Mouse (Mus musculus) forebrain, embryonic 11.5 days (tissue): Measurements from ENCODE around the gene Gtsf1. TPM values are rescaled to one million over a fixed set of nuclear protein-coding genes. Genes with fewer than 3 reads are reported as not detected.

Source experiments
- ATAC-seq: fragments of 200-750 bp; cut with Nextera tagmentation; replicated peaks from 2 replicates; pipeline ENCODE4 v1.8.0; 2017; ENCODE audit warnings: moderate TSS enrichment; ENCODE audit not compliant: low FRiP score
- DNase-seq: peaks from one replicate; pipeline ENCODE4 v3.0.0-alpha.2; 2017; ENCODE audit warnings: low spot score
- H3K27ac ChIP-seq: fragments of 300-500 bp; sonication (generic); 2 replicates; pipeline ENCODE4 v1.5.1; 2014; ENCODE audit warnings: low read depth, low read length
- H3K27me3 ChIP-seq: fragments of 300-500 bp; sonication (generic); 2 replicates; pipeline ENCODE4 v1.6.1; 2014; ENCODE audit warnings: mild to moderate bottlenecking, low read length, mixed read lengths; ENCODE audit not compliant: control insufficient read depth, insufficient read depth
- H3K36me3 ChIP-seq: fragments of 300-500 bp; sonication (generic); 2 replicates; pipeline ENCODE4 v1.6.1; 2014; ENCODE audit warnings: mild to moderate bottlenecking, low read length, moderate library complexity, mixed read lengths; ENCODE audit not compliant: control insufficient read depth, insufficient read depth
- H3K4me1 ChIP-seq: fragments of 300-500 bp; sonication (generic); replicated peaks from 2 replicates; pipeline ENCODE4 v1.6.1; 2014; ENCODE audit warnings: low read length, mixed read lengths; ENCODE audit not compliant: control insufficient read depth, insufficient read depth
- H3K4me2 ChIP-seq: fragments of 300-500 bp; sonication (generic); 2 replicates; pipeline ENCODE4 v1.6.1; 2014; ENCODE audit warnings: low read depth, mild to moderate bottlenecking, low read length, moderate library complexity, mixed read lengths; ENCODE audit not compliant: severe bottlenecking
- H3K4me3 ChIP-seq: fragments of 300-500 bp; sonication (generic); 2 replicates; pipeline ENCODE4 v1.5.1; 2014; ENCODE audit warnings: low read depth, low read length
- H3K9ac ChIP-seq: fragments of 300-500 bp; sonication (generic); 2 replicates; pipeline ENCODE4 v1.6.1; 2014; ENCODE audit warnings: low read length
- H3K9me3 ChIP-seq: fragments of 300-500 bp; sonication (generic); 2 replicates; pipeline ENCODE4 v1.6.1; 2016; ENCODE audit warnings: low read length, mixed read lengths; ENCODE audit not compliant: control insufficient read depth
- WGBS: fragments of 180-500 bp; shearing (Covaris S2); extraction: QIAGEN DNeasy Blood & Tissue Kit; methylation state at CpG from one replicate; pipeline ENCODE4 v1.1.7; 2014; 5-methylcytosine and 5-hydroxymethylcytosine counted together
- polyA plus RNA-seq: library from polyadenylated mRNA; unstranded; fragments of >200 nt; fragmentation: Nextera tagmentation; extraction: Ambion mirVana; gene quantifications from 2 replicates; pipeline ENCODE4 v1.2.1, GENCODE M21; 2014

Gene Gtsf1
- not detected in 2 replicates for polyA plus RNA-seq

DNA sequence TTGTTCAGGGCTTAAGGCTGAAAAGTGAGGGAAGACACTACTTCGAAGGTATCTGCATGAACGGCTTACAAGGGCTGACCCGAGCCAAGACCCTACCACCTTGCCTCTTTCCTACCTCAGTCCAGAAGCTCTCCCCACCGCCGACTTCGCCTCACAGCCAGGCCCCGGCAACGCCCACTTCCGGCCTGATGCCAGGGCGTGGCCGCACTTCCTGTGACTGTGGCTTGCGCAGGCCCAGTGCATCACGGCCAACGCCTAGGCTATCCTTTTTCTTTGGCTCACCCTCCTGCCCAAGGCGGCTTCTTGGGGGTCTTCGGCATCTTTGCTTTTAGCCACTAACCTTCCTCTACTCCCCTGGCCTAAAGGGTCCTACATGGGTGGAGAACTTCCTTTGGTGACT lies at the start of gene Gtsf1:
Gene Gtsf1 (minus strand): TSS at position 230 of the 400 bp plus-strand sequence.
- ATAC-seq (no peak), DNase-seq (no peak)
- Histone ChIP-seq H3K27me3 (no peaks in the 10 kb centered on the region), H3K36me3 (no peaks in the 10 kb centered on the region), H3K4me2 (no peak within 1 kb of the TSS), H3K27ac (no peak within 1 kb of the TSS), H3K4me3 (no peak within 1 kb of the TSS), H3K9ac (no peak within 1 kb of the TSS), H3K4me1 (no peaks in the 10 kb centered on the region; the same call in 1 of the 2 replicates), H3K9me3 (no peaks in the 10 kb centered on the region)
- WGBS: 91% methylated on average over 16 of the region's 16 CpGs

DNA sequence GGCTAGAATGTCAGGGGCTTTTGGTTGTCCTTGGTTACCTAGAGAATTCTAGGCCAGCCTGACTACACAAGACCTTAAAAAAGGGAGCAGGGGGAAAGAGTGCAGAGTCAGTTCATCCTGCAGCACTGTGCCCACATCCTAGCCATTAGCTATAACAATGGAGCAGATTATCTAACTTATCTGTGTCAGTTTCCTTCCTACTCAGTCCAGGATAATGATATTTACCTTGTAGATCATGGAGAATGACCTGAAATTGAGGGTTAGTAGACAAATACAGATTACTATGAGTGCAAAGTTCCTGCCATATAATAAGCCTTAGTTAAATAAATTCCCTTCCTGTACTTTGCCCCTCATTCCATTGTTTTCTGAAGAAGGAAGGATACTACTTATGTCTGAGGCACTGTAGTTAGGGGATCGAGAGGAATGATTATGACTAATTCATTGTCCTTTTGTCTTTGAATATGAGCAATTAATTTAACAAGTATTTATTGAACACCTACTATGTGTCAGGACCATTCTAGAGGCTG lies 48.9 kb upstream of the Gtsf1 start:
- Histone ChIP-seq H3K4me3 (no peak overlapping the region), H3K27ac (no peak overlapping the region), H3K4me2 (no peak overlapping the region), H3K9me3 (no peaks in the 10 kb centered on the region), H3K27me3 (no peaks in the 10 kb centered on the region), H3K4me1 (no peaks in the 10 kb centered on the region), H3K36me3 (no peaks in the 10 kb centered on the region), H3K9ac (no peak overlapping the region)
- DNase-seq: no peak
- ATAC-seq: no peak
- 83% methylated on average over 1 of the region's 1 CpGs for WGBS

- DNase-seq (no peak), ATAC-seq (no peak)
- no peak overlapping the region for H3K27ac ChIP-seq
- no peak overlapping the region for H3K4me2 ChIP-seq
- H3K36me3 ChIP-seq: no peaks in the 10 kb centered on the region
- H3K9ac ChIP-seq: no peak overlapping the region
- no peaks in the 10 kb centered on the region for H3K27me3 ChIP-seq
- H3K9me3 ChIP-seq: no peaks in the 10 kb centered on the region
- no peak overlapping the region for H3K4me3 ChIP-seq
- no peaks in the 10 kb centered on the region for H3K4me1 ChIP-seq
- 81% methylated on average over 5 of the region's 5 CpGs for WGBS
These were observed 43.5 kb upstream of the Gtsf1 start for GRCm38 (mm10) chr15:103473769-103474168.

DNA sequence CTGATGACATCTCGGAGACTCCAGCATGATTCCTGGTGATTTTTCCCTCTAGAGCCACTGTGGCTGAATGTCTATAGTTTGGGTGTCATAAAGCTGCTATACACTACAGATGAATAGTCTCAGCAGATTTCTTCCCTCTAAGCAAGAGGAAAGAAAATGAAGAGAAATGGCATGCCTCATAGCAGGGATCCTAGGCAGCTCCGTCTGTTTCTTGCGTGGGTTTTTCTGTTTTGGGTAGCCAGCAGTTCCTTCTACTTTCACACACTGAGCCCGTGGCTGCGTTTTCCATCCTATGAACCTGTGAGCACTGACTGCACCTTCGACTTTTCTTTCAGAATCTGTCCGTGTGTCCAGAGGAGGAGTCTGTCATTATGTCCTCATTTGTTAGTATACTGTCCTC lies 42.9 kb upstream of the Gtsf1 start:
- no peak for DNase-seq
- H3K27ac ChIP-seq: no peak overlapping the region
- H3K4me2 ChIP-seq: no peak overlapping the region
- H3K9me3 ChIP-seq: no peaks in the 10 kb centered on the region
- ATAC-seq: no peak
- no peaks in the 10 kb centered on the region for H3K27me3 ChIP-seq
- 89% methylated on average over 7 of the region's 7 CpGs for WGBS
- no peak overlapping the region for H3K4me3 ChIP-seq
- H3K9ac ChIP-seq: no peak overlapping the region
- no peaks in the 10 kb centered on the region for H3K36me3 ChIP-seq
- no peaks in the 10 kb centered on the region for H3K4me1 ChIP-seq

GRCm38 (mm10) chr15:103472265-103472664 lies 42.0 kb upstream of the Gtsf1 start:
- Histone ChIP-seq H3K27ac (no peak overlapping the region), H3K4me3 (no peak overlapping the region), H3K9ac (no peak overlapping the region), H3K4me2 (no peak overlapping the region), H3K4me1 (no peaks in the 10 kb centered on the region), H3K36me3 (no peaks in the 10 kb centered on the region), H3K9me3 (no peaks in the 10 kb centered on the region), H3K27me3 (no peaks in the 10 kb centered on the region)
- DNase-seq (no peak), ATAC-seq (no peak)
- WGBS: 66% methylated on average over 3 of the region's 3 CpGs

DNA sequence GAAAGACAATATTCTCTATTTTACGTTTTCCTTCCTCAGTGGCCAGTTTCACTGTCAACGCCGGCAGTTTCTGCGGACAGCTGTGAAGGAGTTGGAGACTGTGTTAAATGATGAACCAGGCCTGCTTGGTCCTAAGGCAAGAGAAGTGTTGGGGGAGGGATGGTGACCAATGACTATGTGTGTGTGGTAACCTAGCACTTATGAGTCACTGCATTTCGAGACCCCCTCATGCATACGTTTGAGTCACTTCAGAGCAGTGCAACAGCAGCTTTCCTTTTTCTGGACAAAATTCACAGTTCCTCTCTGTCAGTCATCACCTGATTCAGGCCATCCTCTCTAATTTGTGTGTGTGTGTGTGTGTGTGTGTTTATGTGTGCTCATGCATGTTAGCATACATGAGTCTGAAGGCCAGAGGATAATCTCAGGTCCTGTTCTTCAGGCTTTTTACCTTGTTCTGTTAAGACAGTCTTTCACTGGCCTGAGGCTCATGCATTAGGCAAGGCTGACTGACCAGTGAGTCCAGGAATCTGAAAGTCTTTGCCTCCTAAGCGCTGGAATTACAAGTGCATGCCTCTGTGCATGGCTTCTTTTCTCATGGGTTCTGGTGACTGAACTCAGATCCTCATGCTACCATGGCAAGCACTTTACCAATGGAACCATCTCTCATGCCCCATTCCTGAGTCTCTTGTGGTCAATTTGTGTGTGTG lies 41.4 kb upstream of the Gtsf1 start:
- Histone ChIP-seq H3K4me3 (no peak overlapping the region), H3K9ac (no peak overlapping the region), H3K4me2 (no peak overlapping the region), H3K27ac (no peak overlapping the region), H3K27me3 (no peaks in the 10 kb centered on the region), H3K4me1 (no peaks in the 10 kb centered on the region), H3K36me3 (no peaks in the 10 kb centered on the region), H3K9me3 (no peaks in the 10 kb centered on the region)
- no peak for DNase-seq
- no peak for ATAC-seq
- 86% methylated on average over 7 of the region's 7 CpGs for WGBS

DNA sequence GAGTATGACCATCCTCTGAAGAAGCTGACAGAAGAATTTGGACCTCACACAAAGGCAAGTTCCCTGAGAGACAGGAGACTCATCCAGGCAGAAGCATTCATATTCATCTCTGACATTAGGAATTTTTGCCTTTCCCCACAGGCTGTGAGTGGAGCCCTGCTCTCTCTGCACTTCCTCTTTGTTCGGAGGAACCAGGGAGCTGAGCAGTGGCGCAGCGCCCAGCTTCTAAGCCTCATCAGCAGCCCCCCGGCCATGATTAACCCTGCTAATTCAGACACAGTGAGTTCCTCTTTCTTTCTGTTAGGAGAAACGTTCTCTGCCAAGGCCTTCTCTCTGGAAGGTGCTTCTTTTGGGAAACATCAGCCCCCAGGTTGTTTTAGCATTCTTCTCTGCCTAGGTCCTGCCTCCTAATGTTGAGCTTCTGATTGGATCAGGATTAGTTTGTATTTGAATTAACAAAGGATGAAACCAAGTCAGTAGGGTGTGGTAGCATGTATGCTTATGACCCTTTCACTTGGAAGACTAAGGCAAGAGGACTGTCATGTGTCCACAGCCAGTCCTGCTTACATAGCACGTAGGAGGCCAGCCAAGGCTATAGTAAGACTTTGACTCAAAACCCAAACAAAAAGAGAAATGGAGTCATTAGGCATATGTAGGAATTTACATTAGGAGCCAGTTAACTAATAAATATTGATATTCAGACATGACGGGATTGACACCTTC lies 32.4 kb upstream of the Gtsf1 start:
- no peak for ATAC-seq
- 82% methylated on average over 7 of the region's 7 CpGs for WGBS
- Histone ChIP-seq H3K9ac (no peak overlapping the region), H3K36me3 (no peaks in the 10 kb centered on the region), H3K27me3 (no peaks in the 10 kb centered on the region), H3K4me1 (no peaks in the 10 kb centered on the region), H3K9me3 (no peaks in the 10 kb centered on the region), H3K4me2 (no peak overlapping the region), H3K27ac (no peak overlapping the region), H3K4me3 (no peak overlapping the region)
- DNase-seq: no peak

DNA sequence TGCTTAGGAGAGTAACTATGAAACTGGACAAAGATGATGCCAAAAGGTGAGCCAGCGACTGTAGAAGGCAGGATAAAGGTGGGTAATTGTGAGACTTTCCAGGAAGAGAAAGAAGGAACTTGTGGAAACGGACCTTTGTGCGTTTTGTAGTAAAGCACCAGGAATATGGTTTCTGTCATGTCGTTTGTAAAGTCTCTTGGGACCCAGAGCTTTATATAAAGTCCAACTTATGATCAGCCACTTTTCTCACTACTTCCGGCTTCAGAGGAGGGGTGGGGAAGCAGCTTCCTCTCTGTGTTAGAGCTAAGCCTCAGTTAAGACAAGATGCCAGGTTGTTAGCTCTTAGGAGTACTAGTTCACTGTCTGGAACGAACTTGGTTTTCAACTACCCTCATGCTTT lies 24.2 kb upstream of the Gtsf1 start:
- Histone ChIP-seq H3K4me1 (no peaks in the 10 kb centered on the region), H3K27ac (no peak overlapping the region), H3K36me3 (no peaks in the 10 kb centered on the region), H3K4me2 (no peak overlapping the region), H3K9me3 (no peaks in the 10 kb centered on the region), H3K27me3 (no peaks in the 10 kb centered on the region), H3K9ac (no peak overlapping the region), H3K4me3 (no peak overlapping the region)
- WGBS: 89% methylated on average over 6 of the region's 6 CpGs
- no peak for DNase-seq
- ATAC-seq: no peak
